Mouse (Mus musculus): ENCODE measurements at regions not wholly inside any gene's neighbourhood (a gene's known extent, or its start where the extent isn't known, plus 50 kb on each side); places are given as distances from the start of the nearest gene placed in this dataset.
A peak's percentile ranks its signal among the peaks of the same experiment; 100 is the strongest.

- no peak for DNase-seq
These were observed 183.7 kb downstream of the Bcl2l11 start for GRCm38 (mm10) chr2:128309541-128310030.

- DNase-seq = peak; percentile 53 to 66
These were observed 184.2 kb downstream of the Bcl2l11 start for GRCm38 (mm10) chr2:128310081-128310480.

- DNase-seq = peak; percentile 72 to 74
These were observed 186.3 kb downstream of the Bcl2l11 start for GRCm38 (mm10) chr2:128312084-128312594.

GRCm38 (mm10) chr2:128312659-128313581 lies 187.1 kb downstream of the Bcl2l11 start:
- no peak for DNase-seq

- DNase-seq = no peak
These were observed 187.7 kb downstream of the Bcl2l11 start for GRCm38 (mm10) chr2:128313582-128313918.

- no peak for DNase-seq
These were observed 188.1 kb downstream of the Bcl2l11 start for GRCm38 (mm10) chr2:128313948-128314347.

GRCm38 (mm10) chr2:128316516-128316915 lies 190.7 kb downstream of the Bcl2l11 start:
- DNase-seq = no peak

- no peak for DNase-seq
These were observed 192.4 kb downstream of the Bcl2l11 start for GRCm38 (mm10) chr2:128318266-128318665.

GRCm38 (mm10) chr2:128318956-128319355 lies 193.1 kb downstream of the Bcl2l11 start:
- no peak for DNase-seq

GRCm38 (mm10) chr2:128321475-128321874 lies 195.6 kb downstream of the Bcl2l11 start:
- no peak for DNase-seq

GRCm38 (mm10) chr2:128324256-128325096 lies 198.6 kb downstream of the Bcl2l11 start:
- DNase-seq = no peak

GRCm38 (mm10) chr2:128325097-128325421 lies 199.2 kb downstream of the Bcl2l11 start:
- no peak for DNase-seq

- DNase-seq = no peak
These were observed 199.6 kb downstream of the Bcl2l11 start for GRCm38 (mm10) chr2:128325456-128325855.

- DNase-seq = no peak
These were observed 205.0 kb downstream of the Bcl2l11 start for GRCm38 (mm10) chr2:128330833-128331232.

GRCm38 (mm10) chr2:128331275-128331674 lies 205.4 kb downstream of the Bcl2l11 start:
- DNase-seq = no peak

- no peak for DNase-seq
These were observed 205.8 kb downstream of the Bcl2l11 start for GRCm38 (mm10) chr2:128331681-128332080.

GRCm38 (mm10) chr2:128333401-128334142 lies 207.7 kb downstream of the Bcl2l11 start:
- no peak for DNase-seq

GRCm38 (mm10) chr2:128334143-128334470 lies 208.3 kb downstream of the Bcl2l11 start:
- DNase-seq = no peak

- no peak for DNase-seq
These were observed 209.1 kb downstream of the Bcl2l11 start for GRCm38 (mm10) chr2:128334757-128335500.

GRCm38 (mm10) chr2:128337192-128337591 lies 211.4 kb downstream of the Bcl2l11 start:
- no peak for DNase-seq

- DNase-seq = no peak
These were observed 212.0 kb downstream of the Bcl2l11 start for GRCm38 (mm10) chr2:128337791-128338190.

GRCm38 (mm10) chr2:128338474-128338873 lies 212.6 kb downstream of the Bcl2l11 start:
- DNase-seq = no peak
